Mouse (Mus musculus) cortical plate, adult 2 months (tissue): ENCODE measurements around the gene Slc9a8.

Experiments used
- CTCF ChIP-seq: fragments of 200-500 bp; IDR thresholded peaks from 2 replicates; pipeline ENCODE4 v1.5.1; 2011; ENCODE audit warnings: mild to moderate bottlenecking, control low read depth, low read length; ENCODE audit not compliant: insufficient read depth; ENCODE audit errors: extremely low read depth
- POLR2A ChIP-seq: fragments of 200-500 bp; IDR thresholded peaks from 2 replicates; pipeline ENCODE4 v1.6.1; 2011; ENCODE audit warnings: mild to moderate bottlenecking, low read length, control low read depth; ENCODE audit not compliant: insufficient read depth; ENCODE audit errors: extremely low read depth

DNA sequence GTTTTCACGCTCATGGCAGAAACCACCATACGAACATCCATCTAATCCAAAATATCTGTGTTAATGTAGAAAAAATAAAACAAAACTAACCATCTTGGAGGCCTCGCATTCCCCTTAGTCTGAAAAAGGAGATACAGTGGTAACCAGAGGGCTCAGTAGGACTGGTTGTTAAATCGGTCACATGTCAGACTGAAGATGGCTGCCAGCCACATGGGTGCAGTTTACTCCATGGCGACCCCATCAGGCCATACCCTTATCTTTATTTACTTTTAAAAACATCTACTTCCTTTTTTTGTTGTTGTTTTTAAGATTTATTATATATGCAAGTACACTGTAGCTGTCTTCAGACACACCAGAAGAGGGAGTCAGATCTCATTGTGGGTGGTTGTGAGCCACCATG lies 8.1 kb downstream of the Slc9a8 start:
- TF ChIP-seq POLR2A, result no peak
- TF ChIP-seq CTCF, result no peak
